Mouse (Mus musculus): ENCODE measurements around the gene Prdx2.

DNA sequence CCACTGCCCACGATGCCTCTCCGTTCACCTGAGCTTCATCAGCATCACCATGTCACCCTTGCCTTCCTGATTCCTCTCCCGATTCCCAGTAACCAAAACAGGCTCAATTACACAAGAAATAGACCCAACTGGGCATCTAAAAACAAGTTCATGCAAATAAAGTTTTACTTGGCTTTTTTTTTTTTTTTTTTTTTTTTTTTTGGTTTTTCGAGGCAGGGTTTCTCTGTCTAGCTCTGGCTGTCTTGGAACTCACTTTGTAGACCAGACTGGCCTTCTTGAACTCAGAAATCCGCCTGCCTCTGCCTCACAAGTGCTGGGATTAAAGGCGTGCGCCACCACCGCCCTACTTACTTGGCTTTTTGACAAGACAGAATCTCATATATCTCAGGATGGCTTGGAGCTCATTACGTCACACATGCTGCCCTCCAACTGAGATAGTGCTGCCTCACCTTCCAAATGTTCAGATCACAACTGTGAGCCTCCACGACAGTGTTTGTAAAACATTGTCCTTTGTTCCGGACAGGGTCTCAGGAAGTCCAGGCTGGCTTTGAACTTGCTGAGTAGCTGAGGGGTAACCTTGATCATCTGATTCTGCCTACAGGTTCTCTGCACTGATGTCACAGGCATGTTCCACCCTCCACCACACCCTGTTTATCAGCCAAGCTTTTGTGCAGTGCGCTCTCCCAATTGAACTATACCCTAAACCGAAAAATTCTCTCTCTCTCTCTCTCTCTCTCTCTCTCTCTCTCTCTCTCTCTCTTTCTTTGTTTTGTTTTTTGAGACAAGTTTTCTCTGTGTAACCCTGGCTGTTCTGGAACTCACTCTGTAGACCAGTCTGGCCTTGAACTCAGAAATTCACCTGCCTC lies 31.5 kb upstream of the Prdx2 start:
- TF ChIP-seq MAX (IDR thresholded peaks at IDR 0.05; ENCODE audit: low read depth) (no peak), CEBPB (IDR thresholded peaks at IDR 0.05; ENCODE audit: insufficient read depth, poor library complexity, severe bottlenecking) (no peak), TCF12 (IDR thresholded peaks at IDR 0.05; ENCODE audit: insufficient read depth, poor library complexity, severe bottlenecking) (no peak), USF1 (IDR thresholded peaks at IDR 0.05; ENCODE audit: low read depth) (no peak), POLR2A (IDR thresholded peaks at IDR 0.05; ENCODE audit: insufficient read length, low read depth) (no peak), E2F4 (IDR thresholded peaks at IDR 0.05; ENCODE audit: insufficient read depth) (no peak), MYOD1 (IDR thresholded peaks at IDR 0.05; ENCODE audit: control insufficient read depth in 1 of 3, insufficient read length in 2 of 3, low read depth in 2 of 3) (no peak)
